Mouse (Mus musculus) megakaryocyte progenitor cell, adult 5-6 weeks (primary cell): Measurements from ENCODE around the gene A030005L19Rik. TPM values are rescaled to one million over a fixed set of nuclear protein-coding genes. Genes with fewer than 3 reads are reported as not detected.
"Not testable (repeated sequence)": the region's sequence is repeated elsewhere in the genome, so short reads cannot be mapped to it uniquely, and the experiment has no call there.

Experiments
- ATAC-seq: replicated peaks from 2 replicates; pipeline ENCODE4 v1.8.0; 2016; ENCODE audit warnings: mild to moderate bottlenecking, moderate TSS enrichment, inconsistent platforms; ENCODE audit not compliant: poor library complexity
- total RNA-seq, 2 experiments: library from RNA; stranded (forward) in 1 of 2; stranded (reverse) in 1 of 2; fragments of 157-497, 149-512 nt in 1 of 2; fragments of 200-1000 nt in 1 of 2; gene quantifications; 2 replicates each; pipeline versions ENCODE4 v1.2.3 to v1.2.4; 2015 to 2017

A030005L19Rik gene
- not detected in 2 replicates for total RNA-seq (2015)
- not detected in 2 replicates for total RNA-seq (2017)

GRCm38 (mm10) chr1:82913025-82913424, at the start of gene A030005L19Rik:
Gene A030005L19Rik (plus strand): TSS chr1:82913325.
- no peak for ATAC-seq

- ATAC-seq = no peak
Observed at GRCm38 (mm10) chr1:82870202-82870601, 42.9 kb upstream of the A030005L19Rik start.

- ATAC-seq = no peak
Observed at GRCm38 (mm10) chr1:82879172-82879571, 34.0 kb upstream of the A030005L19Rik start.

- no peak for ATAC-seq
Observed at GRCm38 (mm10) chr1:82880196-82880595, 32.9 kb upstream of the A030005L19Rik start.

- no peak for ATAC-seq
Observed at GRCm38 (mm10) chr1:82893269-82893668, 19.9 kb upstream of the A030005L19Rik start.

- ATAC-seq = no peak
Observed at GRCm38 (mm10) chr1:82900567-82900966, 12.6 kb upstream of the A030005L19Rik start.

GRCm38 (mm10) chr1:82901201-82901600, 11.9 kb upstream of the A030005L19Rik start:
- no peak for ATAC-seq

- no peak for ATAC-seq
Observed at GRCm38 (mm10) chr1:82905886-82906285, 7.2 kb upstream of the A030005L19Rik start.

- not testable (repeated sequence) for ATAC-seq
Observed at GRCm38 (mm10) chr1:82913434-82913833, 309 bp downstream of the A030005L19Rik start.

GRCm38 (mm10) chr1:82924650-82925049, 11.5 kb downstream of the A030005L19Rik start, which contains the start of gene A030014E15Rik:
Gene A030014E15Rik (plus strand): TSS chr1:82924917.
- ATAC-seq = no peak

- not testable (repeated sequence) for ATAC-seq
Observed at GRCm38 (mm10) chr1:82930558-82930957, 17.4 kb downstream of the A030005L19Rik start.

- ATAC-seq = not testable (repeated sequence)
Observed at GRCm38 (mm10) chr1:82931326-82931725, 18.2 kb downstream of the A030005L19Rik start, which contains the start of gene Gm6217. Gene Gm6217 (minus strand): TSS chr1:82931399.

- ATAC-seq = no peak
Observed at GRCm38 (mm10) chr1:82938666-82939065, 25.5 kb downstream of the A030005L19Rik start.

GRCm38 (mm10) chr1:82942505-82942904, 29.4 kb downstream of the A030005L19Rik start:
- ATAC-seq = not testable (repeated sequence)

- not testable (repeated sequence) for ATAC-seq
Observed at GRCm38 (mm10) chr1:82943295-82943694, 30.2 kb downstream of the A030005L19Rik start, which contains the start of gene A030003K21Rik. Gene A030003K21Rik (minus strand): TSS chr1:82943388.

GRCm38 (mm10) chr1:82946029-82946428, 32.9 kb downstream of the A030005L19Rik start:
- not testable (repeated sequence) for ATAC-seq

- ATAC-seq = no peak
Observed at GRCm38 (mm10) chr1:82948601-82949000, 35.5 kb downstream of the A030005L19Rik start.

GRCm38 (mm10) chr1:82955913-82956312, 42.8 kb downstream of the A030005L19Rik start, which contains the start of gene Gm7544:
Gene Gm7544 (minus strand): TSS chr1:82956013.
- ATAC-seq = not testable (repeated sequence)

- no peak for ATAC-seq
Observed at GRCm38 (mm10) chr1:82959870-82960385, 46.8 kb downstream of the A030005L19Rik start, which contains the start of gene Gm47955. Gene Gm47955 (plus strand): TSS chr1:82960286.
